8 mouse cellular contexts compared by ENCODE assay signal in genomic region chr9:45905811-45906237, GRCm38 (mm10). TPM values are rescaled to one million over a fixed set of nuclear protein-coding genes. Genes with fewer than 3 reads are reported as not detected.
DNase-seq lines count a peak whose midpoint lies in the region; ATAC-seq and TF ChIP-seq lines count a peak whose summit lies in the region.

No protein-coding gene starts in this region.

- peak overlapping the region; percentile 96 for H3K9ac ChIP-seq in heart, embryonic 11.5 days (ENCODE audit: low read depth, low read length)
- H3K9ac ChIP-seq in embryonic facial prominence, embryonic 14.5 days (ENCODE audit: low read depth, low read length), result peak overlapping the region; percentile 94
- peak overlapping the region; percentile 90 for H3K9ac ChIP-seq in hindbrain, postnatal 0 days (replicated peaks; ENCODE audit: low read length)
- H3K9ac ChIP-seq in liver, embryonic 13.5 days, result peak overlapping the region; percentile 96
- peak overlapping the region; percentile 98 for H3K9ac ChIP-seq in neural tube, embryonic 15.5 days (replicated peaks)

- WGBS in heart, embryonic 11.5 days (ENCODE audit: insufficient replicate concordance), result 1% methylated on average over 22 of the region's 27 CpGs
- 2% methylated on average over 14 of the region's 27 CpGs for WGBS in embryonic facial prominence, embryonic 14.5 days
- 4% methylated on average over 18 of the region's 27 CpGs for WGBS in hindbrain, postnatal 0 days
- whole genome bisulfite sequencing in liver, embryonic 13.5 days (ENCODE audit: insufficient replicate concordance), result under 1% methylated on average over 12 of the region's 27 CpGs
- under 1% methylated on average over 22 of the region's 27 CpGs for WGBS in neural tube, embryonic 15.5 days

- H3K36me3 ChIP-seq in heart, embryonic 11.5 days (ENCODE audit: control insufficient read depth, insufficient read depth, low read length), result peaks cover 8% of the 10 kb centered on the region
- H3K36me3 ChIP-seq in embryonic facial prominence, embryonic 14.5 days (ENCODE audit: control insufficient read depth, insufficient read depth, low read length), result peaks cover 44% of the 10 kb centered on the region
- peaks cover 21% of the 10 kb centered on the region for H3K36me3 ChIP-seq in hindbrain, postnatal 0 days (ENCODE audit: insufficient read depth, low read length)
- H3K36me3 ChIP-seq in liver, embryonic 13.5 days, result peaks cover 32% of the 10 kb centered on the region
- peaks cover 34% of the 10 kb centered on the region for H3K36me3 ChIP-seq in neural tube, embryonic 15.5 days

- H3K4me3 ChIP-seq in heart, embryonic 11.5 days (ENCODE audit: low read depth, low read length), result peak overlapping the region; percentile 98
- peak overlapping the region; percentile 95 for H3K4me3 ChIP-seq in embryonic facial prominence, embryonic 14.5 days (ENCODE audit: low read depth, low read length)
- peak overlapping the region; percentile 88 for H3K4me3 ChIP-seq in hindbrain, postnatal 0 days (ENCODE audit: low read length)
- peak overlapping the region; percentile 96 for H3K4me3 ChIP-seq in liver, embryonic 13.5 days (replicated peaks)
- peak overlapping the region; percentile 87 for H3K4me3 ChIP-seq in neural tube, embryonic 15.5 days (replicated peaks)

- peak overlapping the region; percentile 77 for H3K4me2 ChIP-seq in heart, embryonic 11.5 days
- peak overlapping the region; percentile 85 for H3K4me2 ChIP-seq in embryonic facial prominence, embryonic 14.5 days (ENCODE audit: low read depth, low read length)
- peak overlapping the region; percentile 88 for H3K4me2 ChIP-seq in hindbrain, postnatal 0 days (ENCODE audit: low read depth, low read length)
- H3K4me2 ChIP-seq in liver, embryonic 13.5 days, result peak overlapping the region; percentile 92
- H3K4me2 ChIP-seq in neural tube, embryonic 15.5 days, result peak overlapping the region; percentile 74

- H3K4me1 ChIP-seq in heart, embryonic 11.5 days (ENCODE audit: control insufficient read depth, insufficient read depth, low read length), result peaks cover 15% of the 10 kb centered on the region
- H3K4me1 ChIP-seq in embryonic facial prominence, embryonic 14.5 days (ENCODE audit: control insufficient read depth, insufficient read depth, low read length), result peaks cover 12% of the 10 kb centered on the region
- H3K4me1 ChIP-seq in hindbrain, postnatal 0 days (ENCODE audit: insufficient read depth, low read length), result peaks cover 20% of the 10 kb centered on the region; the same call in 1 of the 2 replicates
- peaks cover 23% of the 10 kb centered on the region for H3K4me1 ChIP-seq in liver, embryonic 13.5 days (replicated peaks)
- peaks cover 31% of the 10 kb centered on the region for H3K4me1 ChIP-seq in neural tube, embryonic 15.5 days

- ATAC-seq in heart, embryonic 11.5 days (replicated peaks; ENCODE audit: insufficient number of reproducible peaks, low FRiP score, low TSS enrichment), result peak; percentile 51
- ATAC-seq in embryonic facial prominence, embryonic 14.5 days (ENCODE audit: low read depth), result peak; percentile 45
- peak; percentile 57 for ATAC-seq in hindbrain, postnatal 0 days
- ATAC-seq in liver, embryonic 13.5 days (ENCODE audit: low read depth), result peak; percentile 29
- ATAC-seq in neural tube, embryonic 15.5 days (ENCODE audit: low FRiP score), result peak; percentile 36

- no peak for DNase-seq in heart, adult 8-10 months (ENCODE audit: low spot score)
- DNase-seq in MN1 (ENCODE audit: low spot score) (peak; percentile 41), adipocyte (ENCODE audit: low spot score) (no peak)
- DNase-seq in embryonic facial prominence, embryonic 14.5 days (ENCODE audit: low spot score), result peak; percentile 18
- peak; percentile 43 for DNase-seq in hindbrain, postnatal 0 days (ENCODE audit: low spot score)
- peak; percentile 8 for DNase-seq in liver, embryonic 13.5 days

- peak overlapping the region; percentile 98 for H3K27ac ChIP-seq in heart, embryonic 11.5 days (ENCODE audit: low read depth, low read length)
- peak overlapping the region; percentile 91 for H3K27ac ChIP-seq in embryonic facial prominence, embryonic 14.5 days (replicated peaks; ENCODE audit: low read depth, low read length)
- H3K27ac ChIP-seq in hindbrain, postnatal 0 days, result peak overlapping the region; percentile 95
- peak overlapping the region; percentile 97 for H3K27ac ChIP-seq in liver, embryonic 13.5 days
- peak overlapping the region; percentile 98 for H3K27ac ChIP-seq in neural tube, embryonic 15.5 days (replicated peaks)

- TF ChIP-seq CTCF in hindbrain, postnatal 0 days (IDR thresholded peaks at IDR 0.05; ENCODE audit: low read depth), result no peak

- no peaks in the 10 kb centered on the region for H3K9me3 ChIP-seq in heart, embryonic 11.5 days (replicated peaks; ENCODE audit: control insufficient read depth, low read length)
- no peaks in the 10 kb centered on the region for H3K9me3 ChIP-seq in embryonic facial prominence, embryonic 14.5 days (ENCODE audit: control insufficient read depth, low read length)
- no peaks in the 10 kb centered on the region for H3K9me3 ChIP-seq in hindbrain, postnatal 0 days (ENCODE audit: low read length)
- no peaks in the 10 kb centered on the region for H3K9me3 ChIP-seq in liver, embryonic 13.5 days (replicated peaks)
- no peaks in the 10 kb centered on the region for H3K9me3 ChIP-seq in neural tube, embryonic 15.5 days (replicated peaks)

- no peaks in the 10 kb centered on the region for H3K27me3 ChIP-seq in heart, embryonic 11.5 days (ENCODE audit: control insufficient read depth, insufficient read depth, low read length)
- H3K27me3 ChIP-seq in embryonic facial prominence, embryonic 14.5 days (replicated peaks; ENCODE audit: control insufficient read depth, insufficient read depth, low read length), result no peaks in the 10 kb centered on the region
- H3K27me3 ChIP-seq in hindbrain, postnatal 0 days (ENCODE audit: insufficient read depth, low read length), result no peaks in the 10 kb centered on the region
- H3K27me3 ChIP-seq in liver, embryonic 13.5 days, result no peaks in the 10 kb centered on the region
- no peaks in the 10 kb centered on the region for H3K27me3 ChIP-seq in neural tube, embryonic 15.5 days (replicated peaks)

RNA-seq across cellular contexts. Expression of gene Pcsk7, which starts 0.5 kb away (rescaled TPM):
- 11.2 and 16.7 TPM in 2 replicates for polyA plus RNA-seq in heart, embryonic 11.5 days (2014; fragmentation: Nextera tagmentation; extraction: Ambion mirVana)
- 10 to 100 TPM; 12.9 to 15.7 (median 14.6) TPM for total RNA-seq in heart, adult 8-10 months (2022)
- 16.3 and 18.9 TPM in 2 replicates for polyA plus RNA-seq in embryonic facial prominence, embryonic 14.5 days (2014; fragmentation: Nextera tagmentation; extraction: Ambion mirVana)
- 23.5 and 33.9 TPM in 2 replicates for total RNA-seq in hindbrain, postnatal 0 days (2014; rRNA removed)
- polyA plus RNA-seq in hindbrain, postnatal 0 days (2015; fragmentation: Nextera tagmentation; extraction: Ambion mirVana), result 18.1 and 22.1 TPM in 2 replicates
- polyA plus RNA-seq in liver, embryonic 13.5 days (2015; fragmentation: Nextera tagmentation; extraction: Ambion mirVana), result 7.4 and 7.7 TPM in 2 replicates
- polyA plus RNA-seq in neural tube, embryonic 15.5 days (2015; fragmentation: Nextera tagmentation; extraction: Ambion mirVana), result 25.0 and 25.8 TPM in 2 replicates

RNA-seq across cellular contexts. Expression of gene Rnf214, which starts 0.9 kb away (rescaled TPM):
- polyA plus RNA-seq in heart, embryonic 11.5 days (2014; fragmentation: Nextera tagmentation; extraction: Ambion mirVana), result 39.3 and 45.9 TPM in 2 replicates
- total RNA-seq in heart, adult 8-10 months (2022), result 10 to 100 TPM; 32.6 to 36.7 (median 34.0) TPM
- polyA plus RNA-seq in embryonic facial prominence, embryonic 14.5 days (2014; fragmentation: Nextera tagmentation; extraction: Ambion mirVana), result 47.7 and 50.3 TPM in 2 replicates
- 51.9 and 55.4 TPM in 2 replicates for total RNA-seq in hindbrain, postnatal 0 days (2014; rRNA removed)
- 70.3 and 77.7 TPM in 2 replicates for polyA plus RNA-seq in hindbrain, postnatal 0 days (2015; fragmentation: Nextera tagmentation; extraction: Ambion mirVana)
- 13.3 and 17.0 TPM in 2 replicates for polyA plus RNA-seq in liver, embryonic 13.5 days (2015; fragmentation: Nextera tagmentation; extraction: Ambion mirVana)
- 77.0 and 83.6 TPM in 2 replicates for polyA plus RNA-seq in neural tube, embryonic 15.5 days (2015; fragmentation: Nextera tagmentation; extraction: Ambion mirVana)

RNA-seq across cellular contexts. Expression of gene Tagln, which starts 30.0 kb away (rescaled TPM):
- polyA plus RNA-seq in heart, embryonic 11.5 days (2014; fragmentation: Nextera tagmentation; extraction: Ambion mirVana), result 365 and 386 TPM in 2 replicates
- total RNA-seq in heart, adult 8-10 months (2022), result 10 to 100 TPM; 33.4 to 69.1 (median 50.0) TPM
- 52.6 and 59.1 TPM in 2 replicates for polyA plus RNA-seq in embryonic facial prominence, embryonic 14.5 days (2014; fragmentation: Nextera tagmentation; extraction: Ambion mirVana)
- total RNA-seq in hindbrain, postnatal 0 days (2014; rRNA removed), result 4.4 and 5.2 TPM in 2 replicates
- 3.5 and 4.0 TPM in 2 replicates for polyA plus RNA-seq in hindbrain, postnatal 0 days (2015; fragmentation: Nextera tagmentation; extraction: Ambion mirVana)
- polyA plus RNA-seq in liver, embryonic 13.5 days (2015; fragmentation: Nextera tagmentation; extraction: Ambion mirVana), result 7.5 and 8.0 TPM in 2 replicates
- 8.5 and 44.8 TPM in 2 replicates for polyA plus RNA-seq in neural tube, embryonic 15.5 days (2015; fragmentation: Nextera tagmentation; extraction: Ambion mirVana)

RNA-seq across cellular contexts. Expression of gene Sidt2, which starts 49.2 kb away (rescaled TPM):
- polyA plus RNA-seq in heart, embryonic 11.5 days (2014; fragmentation: Nextera tagmentation; extraction: Ambion mirVana), result 34.7 and 36.0 TPM in 2 replicates
- total RNA-seq in heart, adult 8-10 months (2022), result 10 to 100 TPM; 62.1 to 77.4 (median 69.0) TPM
- 47.9 and 50.4 TPM in 2 replicates for polyA plus RNA-seq in embryonic facial prominence, embryonic 14.5 days (2014; fragmentation: Nextera tagmentation; extraction: Ambion mirVana)
- total RNA-seq in hindbrain, postnatal 0 days (2014; rRNA removed), result 124 and 126 TPM in 2 replicates
- 48.3 and 51.6 TPM in 2 replicates for polyA plus RNA-seq in hindbrain, postnatal 0 days (2015; fragmentation: Nextera tagmentation; extraction: Ambion mirVana)
- 17.7 and 19.6 TPM in 2 replicates for polyA plus RNA-seq in liver, embryonic 13.5 days (2015; fragmentation: Nextera tagmentation; extraction: Ambion mirVana)
- polyA plus RNA-seq in neural tube, embryonic 15.5 days (2015; fragmentation: Nextera tagmentation; extraction: Ambion mirVana), result 49.2 and 55.1 TPM in 2 replicates

Comparison
In these comparisons a context has a peak if more than half of its experiments do, and no peak if none do; other contexts are left out.
1. DNase-seq: peak in MN1 (single experiment), embryonic facial prominence, embryonic 14.5 days (single experiment), hindbrain, postnatal 0 days (single experiment) and liver, embryonic 13.5 days (single experiment); none in heart, adult 8-10 months (single experiment) and adipocyte (single experiment).
2. Peak in every context shown above with its lines, with median percentiles within 50 percentile points of each other: ATAC-seq, H3K27ac ChIP-seq, H3K4me2 ChIP-seq, H3K4me3 ChIP-seq and H3K9ac ChIP-seq.